Mouse (Mus musculus): ENCODE measurements around the gene Gm14147. TPM values are rescaled to one million over a fixed set of nuclear protein-coding genes. Genes with fewer than 3 reads are reported as not detected.
"Not testable (repeated sequence)": the region's sequence is repeated elsewhere in the genome, so short reads cannot be mapped to it uniquely, and the experiment has no call there.

Gene Gm14147
- polyA plus RNA-seq (2015; fragmentation: Nextera tagmentation; extraction: Ambion mirVana) = not detected in 2 replicates

DNA sequence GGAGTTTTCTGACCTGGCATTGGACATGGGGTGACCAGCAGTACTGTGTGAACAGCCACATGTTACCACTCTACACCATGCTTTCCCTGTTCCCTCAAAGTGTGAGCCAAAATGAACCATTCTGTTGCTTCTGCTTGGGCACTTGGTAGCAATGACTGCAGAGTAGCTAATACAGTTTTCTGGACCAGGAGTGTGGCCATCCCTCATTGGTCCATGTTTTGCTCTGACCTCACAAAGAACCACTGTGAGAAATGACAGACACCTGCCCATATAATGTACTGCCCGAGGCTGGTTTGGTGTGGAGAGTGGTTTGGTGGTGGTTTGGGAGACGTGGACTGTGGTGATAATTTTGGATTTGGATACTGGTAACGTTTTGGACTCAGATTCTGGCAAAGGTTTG, at the start of gene Gm14147:
TSS of gene Gm14147 (plus strand) at position 301 of the 400 bp plus-strand sequence.
- WGBS = no CpG with 5 or more reads among the region's 3 CpGs

DNA sequence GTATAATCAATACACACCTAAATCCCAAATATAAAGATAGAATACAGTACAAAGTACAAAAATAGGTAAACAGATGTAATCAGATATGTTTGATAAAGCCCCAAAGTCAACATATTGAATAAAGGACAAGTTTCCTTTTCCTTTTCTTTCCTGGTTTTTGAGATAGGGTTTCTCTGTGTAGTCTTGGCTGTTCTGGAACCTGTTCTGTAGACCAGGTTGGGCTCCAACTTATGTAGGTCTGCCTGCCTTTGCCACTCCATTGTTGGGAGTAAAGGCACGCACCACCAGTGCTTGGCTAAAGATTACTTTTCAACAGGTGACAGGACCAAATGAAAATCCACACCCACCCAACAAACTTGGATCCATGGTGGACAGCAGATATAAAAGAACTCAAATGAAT, 41.4 kb upstream of the Gm14147 start:
- ATAC-seq = no peak

More for the DNA sequence above, at the start of gene Gm14147:
- not testable (repeated sequence) for H3K9ac ChIP-seq; H3K36me3 ChIP-seq; H3K4me1 ChIP-seq (replicated peaks); ATAC-seq; H3K27me3 ChIP-seq (replicated peaks); H3K9me3 ChIP-seq; H3K4me2 ChIP-seq (replicated peaks); H3K27ac ChIP-seq; H3K4me3 ChIP-seq (replicated peaks)

DNA sequence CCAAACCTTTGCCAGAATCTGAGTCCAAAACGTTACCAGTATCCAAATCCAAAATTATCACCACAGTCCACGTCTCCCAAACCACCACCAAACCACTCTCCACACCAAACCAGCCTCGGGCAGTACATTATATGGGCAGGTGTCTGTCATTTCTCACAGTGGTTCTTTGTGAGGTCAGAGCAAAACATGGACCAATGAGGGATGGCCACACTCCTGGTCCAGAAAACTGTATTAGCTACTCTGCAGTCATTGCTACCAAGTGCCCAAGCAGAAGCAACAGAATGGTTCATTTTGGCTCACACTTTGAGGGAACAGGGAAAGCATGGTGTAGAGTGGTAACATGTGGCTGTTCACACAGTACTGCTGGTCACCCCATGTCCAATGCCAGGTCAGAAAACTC, 5.8 kb upstream of the Gm14147 start, which contains the start of gene Gm14151:
TSS of gene Gm14151 (minus strand) at position 101 of the 400 bp plus-strand sequence.
- not testable (repeated sequence) for H3K27me3 ChIP-seq (replicated peaks); H3K4me2 ChIP-seq (replicated peaks); H3K4me3 ChIP-seq (replicated peaks); H3K4me1 ChIP-seq (replicated peaks); H3K36me3 ChIP-seq; H3K27ac ChIP-seq; H3K9ac ChIP-seq; ATAC-seq; H3K9me3 ChIP-seq
- WGBS = no CpG with 5 or more reads among the region's 3 CpGs

More for the DNA sequence above, 41.4 kb upstream of the Gm14147 start:
- Histone ChIP-seq H3K4me2 (replicated peaks) (no peak overlapping the region), H3K4me3 (replicated peaks) (no peak overlapping the region), H3K27ac (no peak overlapping the region), H3K36me3 (no peaks in the 10 kb centered on the region), H3K9me3 (no peaks in the 10 kb centered on the region), H3K9ac (no peak overlapping the region), H3K27me3 (replicated peaks) (no peaks in the 10 kb centered on the region), H3K4me1 (replicated peaks) (no peaks in the 10 kb centered on the region)
- WGBS = 89% methylated on average over 1 of the region's 1 CpGs

Other genes starting within 250 kb of the Gm14147 start
- gene Abhd12, start 193.5 kb upstream of the Gm14147 start, polyA plus RNA-seq (2015; fragmentation: Nextera tagmentation; extraction: Ambion mirVana) = 52.5 and 53.3 TPM in 2 replicates
- gene Gins1, start 192.8 kb upstream of the Gm14147 start, polyA plus RNA-seq (2015; fragmentation: Nextera tagmentation; extraction: Ambion mirVana) = 28.1 and 32.4 TPM in 2 replicates
- gene Ninl, start 58.9 kb upstream of the Gm14147 start, polyA plus RNA-seq (2015; fragmentation: Nextera tagmentation; extraction: Ambion mirVana) = 6.5 and 6.7 TPM in 2 replicates
- gene Nanp, start 58.8 kb upstream of the Gm14147 start, polyA plus RNA-seq (2015; fragmentation: Nextera tagmentation; extraction: Ambion mirVana) = 53.8 and 61.2 TPM in 2 replicates
- gene Gm14151, start 5.9 kb upstream of the Gm14147 start, polyA plus RNA-seq (2015; fragmentation: Nextera tagmentation; extraction: Ambion mirVana) = not detected in 2 replicates